Mouse (Mus musculus) small intestine, adult 2 months (tissue): ENCODE results near the gene Hnrnph2.

Experiments
- CTCF ChIP-seq: fragments of 200-500 bp; IDR thresholded peaks from 2 replicates; pipeline ENCODE4 v1.5.1; 2012; ENCODE audit warnings: low read depth, mild to moderate bottlenecking, control low read depth, inconsistent platforms, low read length, moderate library complexity, mixed read lengths; ENCODE audit not compliant: insufficient replicate concordance, insufficient read length; ENCODE audit errors: extremely low read depth
- POLR2A ChIP-seq: fragments of 200-500 bp; IDR thresholded peaks from 2 replicates; pipeline ENCODE4 v1.6.1; 2012; ENCODE audit warnings: low read depth, mild to moderate bottlenecking, control low read depth, inconsistent platforms, low read length, moderate library complexity

GRCm38 (mm10) chrX:134582270-134582669 is 18.7 kb upstream of the Hnrnph2 start:
- no peak for TF ChIP-seq POLR2A
- no peak for TF ChIP-seq CTCF
